Mouse (Mus musculus) G1E (cell line): ENCODE results near the gene Cblc.

ENCODE experiments used
- CTCF ChIP-seq: IDR thresholded peaks from 2 replicates; pipeline ENCODE4 v1.5.1; 2012; ENCODE audit warnings: low read depth, low read length, inconsistent platforms, mixed read lengths
- GATA1 ChIP-seq: IDR thresholded peaks from 2 replicates; pipeline ENCODE4 v1.6.1; 2012; ENCODE audit warnings: borderline replicate concordance, low read length, inconsistent platforms, mixed read lengths
- POLR2AphosphoS5 ChIP-seq: IDR thresholded peaks from 2 replicates; pipeline ENCODE4 v1.6.1; 2012; ENCODE audit warnings: low read depth, low read length, inconsistent platforms; ENCODE audit not compliant: insufficient replicate concordance
- TAL1 ChIP-seq: conservative IDR thresholded peaks from 2 replicates; pipeline ENCODE4 v1.6.1; 2012; ENCODE audit warnings: low read depth, low read length, inconsistent platforms, mixed read lengths

DNA sequence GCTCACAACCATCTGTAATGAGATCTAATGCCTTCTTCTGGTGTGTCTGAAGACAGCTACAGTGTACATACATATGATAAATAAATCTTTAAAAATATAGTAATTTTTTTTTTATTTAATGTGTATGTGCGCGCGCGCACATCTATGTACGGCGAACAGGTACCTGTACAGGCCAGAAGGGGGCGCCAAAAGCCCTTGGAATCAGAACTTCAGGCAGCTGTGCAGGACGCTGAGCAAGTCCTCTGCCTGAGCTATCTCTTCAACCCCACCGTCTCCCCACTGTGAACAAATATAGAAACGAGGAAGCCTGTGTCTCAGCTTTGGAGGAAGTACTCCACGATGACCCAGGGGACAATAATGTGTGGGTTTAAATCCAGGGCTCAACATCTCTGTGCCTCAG lies 56.3 kb downstream of the Cblc start:
- TF ChIP-seq TAL1 (no peak), CTCF (0 out of 2 replicates have a peak, but pooled peaks have one; percentile 13), POLR2AphosphoS5 (no peak), GATA1 (no peak)
